Mouse (Mus musculus): Measurements from ENCODE around the gene Zfp967.
"Not testable (repeated sequence)": the region's sequence is repeated elsewhere in the genome, so short reads cannot be mapped to it uniquely, and the experiment has no call there.

Gene Zfp967

DNA sequence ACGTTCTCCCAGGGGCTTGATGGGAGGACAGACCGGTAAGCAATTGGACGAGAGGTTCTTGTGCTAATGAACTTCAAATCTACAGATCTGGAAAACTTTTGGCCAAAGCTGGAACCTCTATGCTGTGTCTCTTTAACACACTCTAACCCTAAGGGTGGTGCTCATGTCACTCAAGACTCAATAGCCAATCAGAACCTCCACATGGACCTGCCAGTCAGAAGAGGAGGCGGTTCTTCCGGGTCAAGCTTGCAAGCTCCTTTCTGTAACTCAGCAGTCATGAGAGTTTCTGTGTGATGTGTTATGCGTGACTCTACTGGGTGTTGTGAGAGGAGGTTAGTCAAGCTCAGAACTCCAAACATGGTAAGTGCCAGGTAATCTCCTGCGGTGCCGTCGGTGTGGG is at the start of gene Zfp967:
TSS of gene Zfp967 (plus strand) at position 301 of the 400 bp plus-strand sequence.
- not testable (repeated sequence) for DNase-seq

DNA sequence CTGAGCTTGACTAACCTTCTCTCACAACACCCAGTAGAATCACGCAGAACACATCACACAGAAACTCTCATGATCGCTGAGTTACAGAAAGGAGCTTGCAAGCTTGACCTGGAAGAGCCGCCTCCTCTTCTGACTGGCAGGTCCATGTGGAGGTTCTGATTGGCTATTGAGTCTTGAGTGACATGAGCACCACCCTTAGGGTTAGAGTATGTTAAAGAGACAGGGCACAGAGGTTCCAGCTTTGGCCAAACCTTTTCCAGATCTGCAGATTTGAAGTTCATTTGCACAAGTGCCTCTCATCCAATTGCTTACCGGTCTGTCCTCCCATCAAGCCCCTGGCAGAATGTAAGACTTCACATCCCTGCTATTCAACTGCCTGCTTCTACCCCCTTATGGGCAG is 34.2 kb upstream of the Zfp967 start, which contains the start of gene Gm14434:
TSS of gene Gm14434 (minus strand) at position 101 of the 400 bp plus-strand sequence.
- DNase-seq = not testable (repeated sequence)

Measured in kidney, postnatal 25 days (tissue).